Mouse (Mus musculus) ES-Bruce4 (cell line): ENCODE measurements around the gene Otud4.

ENCODE experiments used
- CTCF ChIP-seq: IDR thresholded peaks from one replicate; pipeline ENCODE4 v1.8.1; 2011; ENCODE audit warnings: low read depth, low read length
- POLR2A ChIP-seq: IDR thresholded peaks from one replicate; pipeline ENCODE4 v1.8.1; 2011; ENCODE audit warnings: low read length; ENCODE audit not compliant: insufficient read depth

GRCm38 (mm10) chr8:79639586-79640451 lies at the start of gene Otud4:
- TF ChIP-seq POLR2A (no peak), CTCF (no peak)
